Mouse (Mus musculus) gastrocnemius, postnatal 4 days (tissue): Measurements from ENCODE around the gene Sash1. TPM values are rescaled to one million over a fixed set of nuclear protein-coding genes. Genes with fewer than 3 reads are reported as not detected.

Experiments used
- DNase-seq, 2 experiments: peaks; one replicate each; pipeline ENCODE4 v3.0.0; 2021 to 2022; ENCODE audit warnings: low spot score in 2 of 2, mixed read lengths in 2 of 2
- long read RNA-seq, 2 experiments: library from polyadenylated mRNA; stranded (forward); transcript quantifications; one replicate each; pipeline ENCODE4 v2.0.0; 2021
- total RNA-seq, 2 experiments: library from RNA; stranded (reverse); gene quantifications; 2 replicates each; pipeline ENCODE4 v1.2.3; 2021

Gene Sash1
- 10 to 100 TPM; 61.2 to 71.6 TPM for total RNA-seq
- long read RNA-seq, experiment 1, partial matches to known transcripts, result 0 of 2 reads
- long read RNA-seq, experiment 1, other reads (novel, unspliced or antisense), result 2 of 2 reads
- long read RNA-seq, experiment 2, partial matches to known transcripts, result 1 of 2 reads
- long read RNA-seq, experiment 2, other reads (novel, unspliced or antisense), result 1 of 2 reads

GRCm38 (mm10) chr10:8885630-8886527 lies at the start of gene Sash1:
TSS of gene Sash1 (minus strand) at chr10:8886070.
- DNase-seq, result peak; percentile 70 to 85

DNA sequence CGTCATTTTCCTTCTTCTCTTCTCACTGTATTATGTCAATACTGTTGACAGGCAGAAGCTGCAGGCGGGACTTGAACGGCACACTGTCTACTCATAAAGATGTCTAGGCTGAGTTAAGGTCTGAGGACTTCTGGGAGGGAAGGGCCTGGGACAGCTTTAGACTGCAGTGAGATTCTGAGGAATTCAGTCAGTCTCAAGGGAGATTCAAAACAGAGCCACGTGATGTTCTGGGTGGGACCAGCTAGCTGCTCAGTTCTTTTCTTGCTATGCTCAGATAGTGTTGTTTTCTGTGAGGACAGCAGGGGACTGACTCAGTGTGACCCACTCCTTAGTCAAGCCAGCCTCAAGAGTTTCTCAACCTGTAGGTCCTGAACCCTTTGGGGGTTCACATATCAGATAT lies 49.7 kb upstream of the Sash1 start:
- no peak for DNase-seq

GRCm38 (mm10) chr10:8933451-8934372 lies 47.8 kb upstream of the Sash1 start:
- DNase-seq, result no peak

DNA sequence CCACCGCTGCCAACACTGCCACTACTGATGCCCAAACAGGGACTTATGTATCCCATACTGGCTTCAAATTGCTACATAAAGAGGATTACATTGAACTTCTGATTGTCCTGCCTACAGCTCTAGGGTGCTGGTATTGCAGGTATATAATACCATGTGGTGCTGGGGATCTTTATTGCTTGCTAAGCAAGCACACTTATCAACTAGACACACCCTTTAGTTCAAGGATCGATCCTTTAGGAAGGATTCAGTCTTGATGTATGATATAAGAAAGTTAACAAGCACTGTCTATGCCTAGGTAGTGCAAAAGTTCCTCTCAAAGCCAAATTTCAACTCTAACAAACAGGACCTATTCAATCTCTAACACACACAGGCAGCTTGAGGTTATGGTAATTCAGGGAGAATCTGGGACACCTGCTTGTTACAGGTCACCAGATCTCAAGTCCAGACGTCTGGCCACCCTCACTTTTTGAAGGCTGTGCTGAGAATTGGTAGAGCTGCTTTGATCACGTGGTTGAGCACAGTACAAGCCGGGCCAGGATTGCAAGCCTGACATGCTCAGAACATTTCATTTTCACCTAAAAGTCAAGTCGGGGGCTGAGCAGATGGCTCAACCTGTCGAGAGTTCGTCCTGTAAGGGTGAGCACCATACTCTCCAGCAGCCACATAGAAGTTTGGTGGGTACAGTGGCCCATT lies 45.8 kb upstream of the Sash1 start:
- DNase-seq, result no peak

- DNase-seq, result no peak
These were observed 44.8 kb upstream of the Sash1 start for GRCm38 (mm10) chr10:8930672-8931071.

GRCm38 (mm10) chr10:8928775-8929647 lies 43.1 kb upstream of the Sash1 start:
- DNase-seq, result no peak

DNA sequence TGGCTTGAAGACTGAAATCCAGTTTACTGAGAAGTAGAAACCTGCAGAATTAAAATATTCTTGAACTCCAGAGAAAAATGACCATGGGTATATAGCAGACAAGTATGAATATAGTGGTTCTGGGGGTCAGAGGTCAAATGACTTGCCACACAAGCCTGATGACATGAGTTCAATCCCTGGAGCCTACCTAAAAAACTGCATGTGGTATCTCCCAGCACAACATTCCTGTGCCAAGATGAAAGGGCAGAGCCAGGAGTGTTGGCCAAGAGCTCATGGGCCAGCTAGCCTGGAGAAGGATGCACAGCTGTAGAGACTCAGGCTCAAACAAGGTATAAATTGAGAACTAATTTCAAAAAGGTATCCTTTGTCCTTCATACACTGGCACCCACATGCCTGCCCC lies 42.4 kb upstream of the Sash1 start:
- no peak for DNase-seq

GRCm38 (mm10) chr10:8926906-8927305 lies 41.0 kb upstream of the Sash1 start:
- no peak for DNase-seq

DNA sequence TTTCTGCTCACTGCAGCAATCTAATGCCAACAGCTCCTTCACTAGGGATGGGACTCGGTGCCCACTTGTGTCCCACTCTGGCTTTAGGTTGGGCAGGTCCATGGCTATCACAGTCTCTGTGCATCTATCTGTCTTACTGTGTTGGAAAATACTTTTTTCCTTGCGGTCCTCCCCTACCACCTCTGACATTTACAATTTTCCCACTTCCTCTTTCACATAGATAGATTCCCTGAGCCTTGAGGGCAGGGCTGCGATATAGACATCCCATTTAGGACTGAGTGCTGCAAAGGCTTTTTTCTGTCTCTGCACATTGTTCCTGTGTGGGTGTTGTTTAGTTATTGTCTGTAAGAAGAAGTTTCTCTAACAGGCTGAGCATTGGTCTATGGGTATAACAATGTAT lies 40.4 kb upstream of the Sash1 start:
- DNase-seq, result no peak

GRCm38 (mm10) chr10:8925299-8925698 lies 39.4 kb upstream of the Sash1 start:
- no peak for DNase-seq

- DNase-seq, result no peak
These were observed 35.3 kb upstream of the Sash1 start for GRCm38 (mm10) chr10:8921098-8921693.

GRCm38 (mm10) chr10:8917798-8918197 lies 31.9 kb upstream of the Sash1 start:
- no peak for DNase-seq

- DNase-seq, result no peak
These were observed 31.5 kb upstream of the Sash1 start for GRCm38 (mm10) chr10:8917350-8917749.

DNA sequence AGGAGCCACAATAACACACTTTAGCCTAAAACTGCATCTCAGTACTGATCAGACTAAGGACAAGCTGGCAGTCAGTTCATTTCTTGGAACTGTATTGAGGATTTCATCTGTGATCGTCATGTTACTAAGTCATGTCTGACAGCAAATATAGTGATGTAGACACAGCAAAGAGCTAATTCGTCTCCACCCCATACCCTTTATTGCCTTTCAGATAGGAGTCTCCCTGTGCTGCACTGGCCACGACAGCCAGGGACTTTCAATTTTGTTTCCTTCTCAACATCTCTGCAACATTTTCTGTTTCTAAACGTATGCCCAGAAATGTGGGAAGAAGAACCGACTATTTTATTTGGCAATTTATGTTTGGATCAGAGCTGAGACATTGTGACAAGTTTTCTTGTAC lies 29.9 kb upstream of the Sash1 start:
- DNase-seq, result no peak

- no peak for DNase-seq
These were observed 28.0 kb upstream of the Sash1 start for GRCm38 (mm10) chr10:8913904-8914303.

- DNase-seq, result no peak
These were observed 26.9 kb upstream of the Sash1 start for GRCm38 (mm10) chr10:8912706-8913275.

DNA sequence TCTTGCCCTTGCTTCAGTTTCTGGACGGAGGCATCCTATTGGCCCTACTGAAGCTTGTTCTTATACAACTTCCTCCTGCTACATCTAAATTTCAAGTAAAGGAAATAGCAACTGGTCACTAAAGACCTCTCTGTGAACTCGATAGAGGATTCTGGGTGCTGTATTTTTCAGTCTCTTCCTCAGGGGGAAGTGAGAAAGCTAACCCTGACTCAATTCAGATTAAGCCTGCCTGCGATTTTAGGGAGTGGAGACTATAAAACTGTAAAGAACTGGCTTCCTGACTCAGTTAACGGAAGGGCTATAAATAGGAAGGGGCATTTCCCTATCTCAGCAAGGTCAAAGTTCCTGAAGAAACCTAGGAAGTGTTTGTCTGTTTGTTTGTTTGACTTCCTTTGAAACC lies 26.3 kb upstream of the Sash1 start:
- no peak for DNase-seq

DNA sequence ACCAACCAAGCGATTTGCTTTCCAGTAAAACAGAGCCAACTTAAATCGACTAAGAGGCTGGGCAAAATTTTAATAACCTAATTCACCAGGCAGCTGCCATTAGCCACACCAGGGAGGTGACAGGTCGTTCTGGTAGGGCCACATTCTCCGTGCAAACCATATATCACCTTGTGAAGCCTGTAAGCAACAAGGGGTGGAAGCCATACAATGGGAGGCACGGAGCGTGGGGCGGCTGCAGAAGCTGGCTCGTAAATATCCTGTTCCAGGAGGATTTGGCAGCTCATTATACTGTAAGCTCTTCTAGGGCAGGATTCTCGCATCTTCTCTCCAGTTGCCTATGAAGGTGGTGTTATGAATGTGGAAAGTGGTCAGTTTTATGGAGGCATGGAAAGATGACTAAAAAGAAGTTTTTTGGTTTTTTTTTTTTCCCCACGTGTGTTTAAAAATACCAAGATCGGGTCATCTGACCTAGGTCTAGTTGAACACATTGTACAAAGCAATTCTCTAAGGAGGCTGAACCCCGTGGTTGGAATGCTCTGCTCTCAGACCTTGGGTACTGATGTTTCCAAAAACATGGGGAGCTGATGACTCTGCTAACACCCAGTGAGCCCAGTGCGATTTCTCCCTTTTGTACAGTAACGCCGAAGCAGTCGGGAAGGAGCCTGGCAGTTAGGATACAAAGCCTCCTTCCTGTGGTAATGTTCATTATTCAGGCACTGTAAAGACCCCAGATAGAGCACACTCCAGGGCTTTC lies 24.5 kb upstream of the Sash1 start:
- DNase-seq, result no peak

GRCm38 (mm10) chr10:8903086-8903485 lies 17.2 kb upstream of the Sash1 start:
- no peak for DNase-seq
